Mouse (Mus musculus) embryo, embryonic 9.5 days (tissue): ENCODE results near the gene Tenm3.

ENCODE experiments used
- DNase-seq: peaks from one replicate; pipeline ENCODE4 v3.0.0-alpha.2; 2017; ENCODE audit errors: extremely low spot score

Gene Tenm3

DNA sequence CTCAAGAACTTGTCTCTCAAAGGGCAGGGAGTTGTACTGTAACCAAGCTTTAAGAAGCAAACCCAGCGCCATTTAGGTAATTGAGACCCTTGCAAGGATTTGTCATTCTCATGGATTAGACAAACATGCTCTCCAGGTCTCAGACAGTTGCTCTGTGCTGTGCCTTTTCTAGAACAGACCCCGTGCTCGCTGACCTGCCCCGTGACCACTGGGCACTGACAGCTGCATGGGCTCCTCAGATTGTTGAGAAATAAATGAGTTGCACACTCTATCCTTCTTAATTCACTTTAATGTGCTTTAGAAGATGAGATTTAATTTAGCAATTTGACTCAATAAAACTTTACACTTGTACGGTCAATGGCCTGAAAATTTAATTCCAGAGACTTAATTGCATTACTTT, 502.5 kb downstream of the Tenm3 start:
- DNase-seq, result no peak

DNA sequence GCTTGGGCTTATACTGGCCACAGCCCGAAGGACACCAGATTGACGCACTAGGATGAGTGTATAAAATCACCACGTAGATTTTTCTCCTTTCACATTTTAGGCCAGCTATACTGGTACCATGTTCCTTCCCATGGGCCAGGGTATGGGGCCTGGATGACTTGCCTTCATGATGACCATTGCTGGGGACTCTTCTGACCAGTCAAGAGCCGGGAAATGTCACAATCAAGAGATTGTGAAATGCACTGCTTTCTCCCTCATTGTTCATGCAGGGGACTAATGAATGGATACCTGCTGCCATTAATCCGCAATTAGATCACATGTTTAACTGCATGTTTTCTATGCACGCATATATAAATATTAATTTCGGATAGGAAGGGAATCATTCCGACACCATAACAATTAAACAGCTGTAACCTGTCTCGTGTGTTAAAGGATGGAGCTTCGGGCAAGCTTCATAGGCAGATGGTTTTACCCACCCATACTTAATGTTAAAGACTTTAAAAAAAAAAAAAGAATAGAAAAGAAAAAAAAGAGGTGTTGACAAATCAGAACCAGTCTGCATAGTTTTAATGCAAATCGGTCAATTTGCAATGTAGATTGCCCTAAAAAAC, 521.0 kb downstream of the Tenm3 start:
- no peak for DNase-seq

- no peak for DNase-seq
Measured at GRCm38 (mm10) chr8:48322240-48322639, 521.5 kb downstream of the Tenm3 start.

DNA sequence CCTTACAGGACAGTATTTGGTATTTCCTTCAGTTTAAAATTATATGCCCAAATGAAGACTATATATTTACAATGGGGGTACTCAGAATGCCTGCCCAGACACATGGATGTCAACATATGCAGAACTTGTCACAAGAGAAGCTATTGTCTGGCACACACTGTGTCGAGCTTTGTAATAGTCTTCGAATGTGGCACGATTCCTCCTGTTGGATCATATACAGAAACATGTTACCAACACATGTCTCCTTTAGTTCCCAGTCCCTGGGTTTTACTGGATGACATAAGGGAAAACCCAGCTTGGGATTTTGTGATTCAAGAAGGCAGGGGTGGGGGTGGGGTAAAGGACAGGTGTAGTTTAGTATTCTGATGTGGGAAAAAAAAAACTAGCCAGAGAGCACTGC, 524.1 kb downstream of the Tenm3 start:
- no peak for DNase-seq

GRCm38 (mm10) chr8:48317498-48317897, 526.3 kb downstream of the Tenm3 start:
- no peak for DNase-seq

DNA sequence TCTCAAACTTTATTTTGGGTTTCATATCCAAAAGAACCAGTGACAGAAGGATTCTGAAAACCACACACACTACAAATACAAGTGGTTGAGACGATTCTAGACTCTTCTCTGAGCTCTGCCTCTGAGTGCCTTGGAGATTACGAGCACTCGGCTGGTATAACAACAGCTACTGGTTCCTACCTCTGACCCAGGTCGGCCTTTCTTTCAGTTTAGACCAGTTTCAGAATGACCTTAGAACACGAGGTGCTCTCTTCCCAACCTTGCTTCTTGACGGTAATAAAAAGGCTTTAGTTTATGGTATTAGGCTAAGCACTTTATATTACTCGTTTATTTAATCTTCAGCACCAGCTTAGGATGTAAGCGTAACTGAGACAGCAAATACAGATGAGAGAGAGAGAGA, 528.1 kb downstream of the Tenm3 start:
- DNase-seq, result no peak

DNA sequence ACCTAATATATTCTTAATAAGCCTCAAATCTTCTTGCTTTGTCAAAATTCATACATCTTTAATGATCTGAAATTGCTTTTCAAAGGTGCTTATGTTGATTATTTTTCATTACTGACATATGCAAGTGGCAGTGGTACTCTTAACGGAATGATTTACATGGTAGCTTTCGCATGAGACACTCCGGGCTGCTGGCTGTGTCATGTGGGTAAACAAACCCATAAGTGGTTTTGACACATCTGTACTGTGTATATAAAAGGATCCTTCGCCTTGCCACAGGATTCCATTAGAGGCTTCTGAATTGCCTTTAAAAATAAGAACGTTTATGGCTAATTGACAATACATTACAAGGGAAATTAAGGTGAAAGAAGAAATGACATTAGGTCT, 529.8 kb downstream of the Tenm3 start:
- no peak for DNase-seq

DNA sequence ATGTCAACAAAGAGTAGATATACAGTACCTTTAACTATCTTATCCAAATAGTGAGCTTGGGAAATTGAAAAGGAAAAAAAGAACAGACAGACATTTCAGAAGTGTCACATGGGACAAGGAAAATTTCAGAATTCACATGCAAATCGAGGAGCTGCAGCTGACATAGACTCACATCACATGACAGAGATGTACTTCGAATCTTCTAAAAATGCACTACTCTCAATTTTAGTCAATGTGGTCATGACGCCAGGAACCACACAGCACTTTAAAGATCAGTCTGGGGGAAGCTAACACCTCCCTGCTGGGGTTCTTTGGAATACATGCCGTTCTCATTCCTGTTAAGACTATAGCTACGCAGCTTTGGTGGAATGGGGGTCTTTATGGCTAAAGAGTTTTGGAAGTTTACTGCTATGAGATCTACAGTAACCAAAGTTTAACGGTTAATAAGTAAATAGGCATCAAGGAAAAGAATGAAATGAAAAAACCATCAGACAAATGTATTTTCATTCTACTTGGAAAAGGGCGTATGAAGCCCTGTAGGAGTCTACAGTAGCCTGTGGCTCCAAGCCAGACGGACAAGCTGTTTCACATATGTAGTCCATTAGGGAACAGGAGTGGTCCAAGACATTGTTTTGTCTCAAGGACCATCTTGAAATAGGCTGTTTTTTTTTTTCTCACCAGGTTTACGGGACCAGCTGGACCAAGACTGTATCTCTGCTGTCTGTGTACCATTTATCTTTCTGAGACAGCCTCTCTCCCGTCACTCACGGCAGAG, 530.4 kb downstream of the Tenm3 start:
- DNase-seq, result no peak

- DNase-seq, result no peak
Measured at GRCm38 (mm10) chr8:48311706-48312105, 532.0 kb downstream of the Tenm3 start.

DNA sequence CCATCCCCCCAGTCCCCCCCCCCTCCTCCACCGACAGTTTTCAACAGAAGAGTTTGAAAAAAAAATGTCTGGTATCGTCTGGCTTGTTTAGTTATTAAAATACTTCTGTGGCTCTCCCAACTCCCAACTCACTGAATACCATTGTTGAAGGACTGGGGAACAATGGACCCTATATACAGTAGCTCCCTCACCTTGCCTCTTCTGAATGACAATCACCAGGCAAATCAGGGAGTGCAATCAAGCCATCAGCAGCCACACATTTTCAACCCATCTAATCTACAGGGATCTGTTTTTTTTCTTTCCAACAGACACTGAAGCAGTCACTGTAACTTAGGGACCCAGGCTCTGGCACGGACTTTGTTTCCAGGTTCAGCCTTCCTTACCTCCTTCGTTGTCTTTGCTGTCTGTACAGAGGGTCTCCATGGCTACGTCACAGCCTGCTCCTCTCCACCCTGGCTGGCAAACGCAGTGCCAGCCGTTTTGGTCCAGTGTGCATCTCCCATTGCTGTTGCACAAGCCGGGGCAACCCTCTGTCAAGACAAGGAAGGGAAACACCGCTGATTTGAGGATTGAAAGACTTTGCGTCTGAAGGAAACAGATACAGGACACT, 533.4 kb downstream of the Tenm3 start:
- DNase-seq, result no peak

GRCm38 (mm10) chr8:48309191-48309987, 534.4 kb downstream of the Tenm3 start:
- DNase-seq, result peak; percentile 51

DNA sequence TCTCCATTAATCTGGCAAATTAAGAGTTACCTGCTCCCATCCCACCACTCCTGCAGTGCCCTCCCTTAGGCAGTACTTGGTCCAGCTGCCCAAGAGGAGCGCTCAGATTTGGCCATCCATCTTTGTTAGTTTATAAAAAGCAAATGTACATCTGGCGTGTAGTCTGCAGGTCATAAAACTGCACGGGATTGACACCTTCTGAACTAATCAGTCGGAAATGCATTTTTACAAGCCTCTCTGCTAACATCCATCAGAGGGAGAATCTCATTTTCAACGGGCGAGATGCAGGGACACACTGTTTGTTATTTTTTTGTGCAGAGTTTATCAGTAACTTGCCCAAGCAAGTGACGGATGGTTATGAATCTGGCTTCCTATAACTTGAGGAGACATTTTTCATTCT, 539.5 kb downstream of the Tenm3 start:
- DNase-seq, result no peak

DNA sequence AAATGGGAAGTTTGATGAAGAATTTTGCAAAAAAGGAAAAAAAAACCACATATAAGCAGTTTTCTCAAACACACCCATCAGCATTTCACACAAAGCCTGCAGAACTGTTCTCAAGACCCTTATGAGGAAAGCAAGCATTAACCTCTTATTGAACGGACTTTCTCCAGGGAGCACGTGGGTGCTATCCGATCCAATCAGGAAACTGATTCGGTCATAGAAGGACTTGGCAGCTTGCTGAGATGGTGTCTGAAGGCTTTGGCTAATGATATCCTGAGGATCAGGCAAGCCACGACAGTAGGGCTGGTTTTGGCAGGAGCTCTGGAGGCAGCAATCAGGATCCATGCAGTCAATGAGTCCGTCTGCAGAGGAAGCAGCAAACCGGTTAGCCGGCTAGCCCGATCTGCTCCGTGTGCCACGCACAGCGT, 543.1 kb downstream of the Tenm3 start:
- DNase-seq, result no peak

DNA sequence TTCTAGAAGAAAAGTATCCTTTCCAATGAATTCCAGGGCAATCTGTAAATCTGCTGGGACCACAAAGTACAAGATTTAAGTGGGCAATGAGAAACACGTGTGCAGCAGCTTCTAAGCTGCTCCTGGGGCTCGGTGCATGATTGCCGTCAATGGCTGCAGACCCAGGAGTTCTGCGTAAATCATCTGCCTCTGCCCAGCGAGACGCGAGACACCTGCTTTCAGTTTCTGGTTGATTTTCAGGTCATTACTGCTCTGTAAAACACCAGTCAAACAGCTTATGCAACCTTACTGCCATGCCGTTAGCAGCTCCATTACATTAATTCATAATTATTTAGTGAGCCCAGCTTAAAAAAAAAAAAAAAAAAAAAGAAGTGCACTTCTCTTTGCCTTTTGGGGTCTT, 543.7 kb downstream of the Tenm3 start:
- peak; percentile 36 for DNase-seq

DNA sequence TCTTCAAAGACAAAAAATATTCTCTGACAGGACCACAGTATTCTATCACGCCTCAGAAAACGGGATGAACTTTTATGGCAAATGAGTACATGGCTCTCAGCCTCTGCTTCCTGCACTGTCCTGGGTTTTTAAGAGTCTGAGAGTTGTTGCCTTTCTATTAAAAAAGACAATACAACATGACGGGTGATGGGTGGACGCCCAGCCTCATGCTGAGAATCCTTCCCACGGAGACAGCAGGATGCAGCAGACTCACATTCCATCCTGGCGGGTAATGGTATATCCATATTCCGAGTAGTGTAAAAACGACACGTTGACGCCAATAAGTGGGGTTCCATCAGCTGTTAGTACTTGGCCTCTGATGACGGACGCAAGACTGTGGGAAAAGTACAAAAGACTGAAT, 544.4 kb downstream of the Tenm3 start:
- no peak for DNase-seq

- no peak for DNase-seq
Measured at GRCm38 (mm10) chr8:48296371-48296770, 547.4 kb downstream of the Tenm3 start.

DNA sequence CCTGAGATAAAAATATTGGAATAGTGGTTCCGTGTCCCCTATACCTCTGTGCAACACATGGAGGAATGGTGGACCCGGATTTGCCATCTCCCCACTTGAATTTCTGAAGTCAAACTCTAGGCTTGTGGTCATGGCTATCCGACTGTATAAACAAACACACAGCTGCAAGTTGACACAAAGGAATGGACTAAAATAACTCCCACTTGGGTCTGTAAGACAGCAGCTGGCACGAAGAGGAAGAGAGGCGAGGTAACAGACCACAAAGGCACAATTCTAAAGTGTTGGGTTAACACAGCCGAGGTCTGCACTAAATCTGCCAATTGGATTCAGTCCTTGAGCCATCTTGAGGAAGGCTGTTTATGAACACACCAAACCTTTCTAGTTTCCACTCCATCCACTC, 548.2 kb downstream of the Tenm3 start:
- no peak for DNase-seq

- no peak for DNase-seq
Measured at GRCm38 (mm10) chr8:48293797-48294196, 550.0 kb downstream of the Tenm3 start.

DNA sequence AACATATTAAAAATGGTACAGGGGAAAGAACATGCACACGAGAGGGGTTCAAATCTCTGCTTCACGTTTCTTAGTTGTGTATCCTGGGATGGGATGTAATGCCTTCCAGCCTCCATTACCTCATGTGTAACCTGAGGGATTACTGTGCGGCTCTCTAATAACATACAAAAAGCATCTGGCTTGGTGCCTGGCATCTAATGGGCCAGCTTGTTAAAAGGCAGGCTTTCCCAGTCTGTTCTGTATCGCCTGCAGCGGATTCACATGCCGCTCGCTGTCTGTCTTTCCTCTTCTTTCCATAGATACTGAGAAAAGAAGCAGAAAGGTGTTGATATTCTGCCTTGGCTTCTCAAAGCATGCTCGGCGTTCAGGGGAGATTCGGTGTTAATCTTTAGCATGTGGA, 558.3 kb downstream of the Tenm3 start:
- DNase-seq, result no peak

DNA sequence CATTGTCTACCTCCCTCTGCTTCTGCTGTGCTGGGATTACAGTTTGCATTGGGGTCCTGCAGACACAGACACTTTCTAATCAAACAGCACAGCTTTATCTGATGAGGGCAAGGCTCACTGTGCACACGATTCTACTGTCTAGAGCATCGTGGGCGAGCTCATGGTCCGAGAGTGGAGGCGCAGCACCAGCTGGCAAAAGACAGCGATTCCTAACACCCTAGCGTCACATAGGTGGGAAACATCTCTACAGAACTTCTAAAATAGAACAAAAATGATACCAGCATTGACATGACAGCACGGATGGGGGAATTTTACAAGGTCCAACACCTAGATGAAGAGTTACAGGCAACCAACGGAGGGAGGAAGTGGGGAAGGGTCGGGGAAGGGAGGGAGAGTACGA, 561.9 kb downstream of the Tenm3 start:
- DNase-seq, result no peak

- DNase-seq, result no peak
Measured at GRCm38 (mm10) chr8:48279360-48279759, 564.4 kb downstream of the Tenm3 start.

DNA sequence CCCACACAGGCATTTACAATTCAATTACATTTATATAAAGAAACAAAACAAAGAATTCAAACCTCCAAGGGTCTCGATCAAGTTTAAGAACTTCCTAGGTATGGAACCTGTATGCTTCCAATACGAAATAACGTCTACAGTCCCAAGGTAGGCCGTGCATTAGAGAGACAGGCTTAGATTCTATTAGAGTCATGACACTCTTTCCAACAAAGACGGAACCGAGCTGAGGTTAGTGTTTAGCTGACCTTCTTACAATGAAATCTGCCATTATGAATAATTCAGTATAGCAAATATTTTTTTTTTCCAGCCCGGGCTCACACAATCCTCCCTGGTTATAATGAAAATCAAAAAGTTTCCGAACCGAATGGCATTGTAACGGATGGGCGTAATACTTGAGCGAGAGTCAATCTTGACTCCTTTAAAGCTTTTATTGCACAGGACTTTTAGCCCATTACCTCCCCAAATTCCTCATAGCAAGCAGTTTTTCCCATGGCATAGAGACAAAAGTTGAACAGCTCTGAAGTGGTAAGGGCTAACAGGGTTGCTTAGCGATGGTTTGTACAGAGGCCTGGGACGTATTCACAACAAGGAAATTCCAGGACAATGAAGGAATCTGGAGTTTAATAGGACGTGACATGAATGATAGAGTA, 565.6 kb downstream of the Tenm3 start:
- DNase-seq, result no peak
